Mouse (Mus musculus): Measurements from ENCODE around the gene Daam1. TPM values are rescaled to one million over a fixed set of nuclear protein-coding genes. Genes with fewer than 3 reads are reported as not detected.

The Daam1 gene
- total RNA-seq, 2 experiments from 2014 or later = 8.0 to 12.8 TPM

GRCm38 (mm10) chr12:72020285-72020684 is 189.4 kb downstream of the Daam1 start:
- no peak for TF ChIP-seq CTCF (IDR thresholded peaks at IDR 0.05)
- H3K27ac ChIP-seq = no peak overlapping the region
- intact Hi-C loops (cut with DNase I) = no loop called here
- no peak for DNase-seq
- H3K4me3 ChIP-seq = no peak overlapping the region

- intact Hi-C loops (cut with DNase I) = no loop called here
- H3K4me3 ChIP-seq = no peak overlapping the region
- H3K27ac ChIP-seq = peak overlapping the region; percentile 24; the same call in 1 of the 2 replicates
- DNase-seq = no peak
- TF ChIP-seq CTCF (IDR thresholded peaks at IDR 0.05) = no peak
These were observed 190.7 kb downstream of the Daam1 start for GRCm38 (mm10) chr12:72021543-72021942.

- H3K27ac ChIP-seq = no peak overlapping the region
- DNase-seq = no peak
- intact Hi-C loops (cut with DNase I) = no loop called here
- TF ChIP-seq CTCF (IDR thresholded peaks at IDR 0.05) = no peak
- H3K4me3 ChIP-seq = no peak overlapping the region
These were observed 191.9 kb downstream of the Daam1 start for GRCm38 (mm10) chr12:72022790-72023189.

- TF ChIP-seq CTCF (IDR thresholded peaks at IDR 0.05) = no peak
- no peak overlapping the region for H3K27ac ChIP-seq
- no peak for DNase-seq
- H3K4me3 ChIP-seq = no peak overlapping the region
- intact Hi-C loops (cut with DNase I) = no loop called here
These were observed 192.7 kb downstream of the Daam1 start for GRCm38 (mm10) chr12:72023572-72023971.

GRCm38 (mm10) chr12:72025275-72025795 is 194.5 kb downstream of the Daam1 start:
- H3K27ac ChIP-seq = no peak overlapping the region
- intact Hi-C loops (cut with DNase I) = no loop called here
- TF ChIP-seq CTCF (IDR thresholded peaks at IDR 0.05) = no peak
- DNase-seq = no peak
- no peak overlapping the region for H3K4me3 ChIP-seq

- intact Hi-C loops (cut with DNase I) = no loop called here
- peak; percentile 22 for DNase-seq
- Histone ChIP-seq H3K4me3 (no peak overlapping the region), H3K27ac (peak overlapping the region; percentile 50)
- no peak for TF ChIP-seq CTCF (IDR thresholded peaks at IDR 0.05)
These were observed 200.3 kb downstream of the Daam1 start for GRCm38 (mm10) chr12:72031171-72031570.

GRCm38 (mm10) chr12:72031794-72032193 is 200.9 kb downstream of the Daam1 start:
- peak; percentile 53 for DNase-seq
- no peak overlapping the region for H3K27ac ChIP-seq
- no peak for TF ChIP-seq CTCF (IDR thresholded peaks at IDR 0.05)

GRCm38 (mm10) chr12:72036097-72036661 is 205.3 kb downstream of the Daam1 start:
- Histone ChIP-seq H3K27ac (no peak overlapping the region), H3K4me3 (no peak overlapping the region)
- no peak for TF ChIP-seq CTCF (IDR thresholded peaks at IDR 0.05)
- no peak for DNase-seq
- intact Hi-C loops (cut with DNase I) = no loop called here

More at GRCm38 (mm10) chr12:72031794-72032193, 200.9 kb downstream of the Daam1 start:
- intact Hi-C loops (cut with DNase I) = no loop called here
- no peak overlapping the region for H3K4me3 ChIP-seq

- Histone ChIP-seq H3K4me3 (no peak overlapping the region), H3K27ac (no peak overlapping the region)
- TF ChIP-seq CTCF (IDR thresholded peaks at IDR 0.05) = no peak
- no peak for DNase-seq
- intact Hi-C loops (cut with DNase I) = no loop called here
These were observed 206.2 kb downstream of the Daam1 start for GRCm38 (mm10) chr12:72037049-72037448.

GRCm38 (mm10) chr12:72038866-72039265 is 208.0 kb downstream of the Daam1 start:
- no peak for TF ChIP-seq CTCF (IDR thresholded peaks at IDR 0.05)
- DNase-seq = no peak
- intact Hi-C loops (cut with DNase I) = no loop called here
- peak overlapping the region; percentile 38; the same call in 1 of the 2 replicates for H3K27ac ChIP-seq
- H3K4me3 ChIP-seq = no peak overlapping the region

GRCm38 (mm10) chr12:72039501-72039900 is 208.6 kb downstream of the Daam1 start:
- no peak for TF ChIP-seq CTCF (IDR thresholded peaks at IDR 0.05)
- intact Hi-C loops (cut with DNase I) = no loop called here
- no peak for DNase-seq
- Histone ChIP-seq H3K4me3 (no peak overlapping the region), H3K27ac (no peak overlapping the region; the same call in 1 of the 2 replicates)

- Histone ChIP-seq H3K27ac (no peak overlapping the region), H3K4me3 (no peak overlapping the region)
- no peak for DNase-seq
- intact Hi-C loops (cut with DNase I) = no loop called here
- no peak for TF ChIP-seq CTCF (IDR thresholded peaks at IDR 0.05)
These were observed 210.4 kb downstream of the Daam1 start for GRCm38 (mm10) chr12:72041238-72041637.

Other genes starting within 250 kb of the Daam1 start
- gene Gpr135, start 240.0 kb downstream of the Daam1 start, total RNA-seq (2021) = under 1 TPM; 0.13 to 0.14 TPM